Mouse (Mus musculus) kidney, adult 2 months (tissue): ENCODE measurements around the gene Ghsr.
A peak's percentile ranks its signal among the peaks of the same experiment; 100 is the strongest.

Experiments
- CTCF ChIP-seq: fragments of 200-500 bp; conservative IDR thresholded peaks from 2 replicates; pipeline ENCODE4 v1.5.1; 2011; ENCODE audit warnings: low read depth, mild to moderate bottlenecking, control low read depth, low read length, moderate library complexity, mixed read lengths; ENCODE audit not compliant: insufficient read depth, insufficient read length
- POLR2A ChIP-seq: fragments of 200-500 bp; IDR thresholded peaks from one replicate; pipeline ENCODE4 v1.6.1; 2011; ENCODE audit warnings: low read depth, low read length, control low read depth

DNA sequence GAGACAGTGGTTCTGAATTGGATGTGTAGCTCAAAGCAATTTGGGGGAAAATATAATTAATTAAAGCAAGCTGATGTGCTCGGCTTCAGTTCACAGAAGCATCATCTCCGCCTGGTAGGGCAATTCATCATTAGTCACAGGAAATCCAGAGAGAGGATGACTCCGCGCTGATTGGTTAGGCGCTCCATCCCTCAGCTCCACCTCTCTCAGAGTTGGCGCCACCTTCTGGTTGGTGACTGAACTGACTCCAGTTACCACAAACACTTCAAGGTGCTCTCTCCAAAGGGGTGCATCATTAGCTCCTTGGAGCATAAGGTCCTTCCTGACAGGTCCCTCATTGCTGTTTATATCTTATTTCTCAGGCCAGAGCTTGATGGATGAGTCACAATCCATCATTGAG is 25.6 kb upstream of the Ghsr start:
- TF ChIP-seq CTCF (peak; percentile 78), POLR2A (no peak)
